Mouse (Mus musculus) liver, postnatal 0 days (tissue): ENCODE results near the gene Prss8. TPM values are rescaled to one million over a fixed set of nuclear protein-coding genes. Genes with fewer than 3 reads are reported as not detected.

Experiments used
- ATAC-seq: fragments of 200-750 bp; cut with Nextera tagmentation; 2 replicates; pipeline ENCODE4 v1.8.0; 2017; ENCODE audit warnings: mild to moderate bottlenecking, moderate library complexity
- DNase-seq: peaks from one replicate; pipeline ENCODE4 v3.0.0-alpha.2; 2016
- H3K27ac ChIP-seq: fragments of 300-500 bp; sonication (generic); 2 replicates; pipeline ENCODE4 v1.5.1; 2014; ENCODE audit warnings: antibody characterized with exemption, moderate library complexity, mild to moderate bottlenecking, low read depth
- H3K27me3 ChIP-seq: fragments of 300-500 bp; sonication (generic); 2 replicates; pipeline ENCODE4 v1.6.1; 2014; ENCODE audit warnings: low read length, control low read depth, mixed read lengths; ENCODE audit not compliant: insufficient read depth
- H3K36me3 ChIP-seq: fragments of 300-500 bp; sonication (generic); replicated peaks from 2 replicates; pipeline ENCODE4 v1.6.1; 2014; ENCODE audit warnings: mild to moderate bottlenecking, control low read depth, low read length, moderate library complexity, mixed read lengths; ENCODE audit not compliant: insufficient read depth
- H3K4me1 ChIP-seq: fragments of 300-500 bp; sonication (generic); 2 replicates; pipeline ENCODE4 v1.6.1; 2014; ENCODE audit warnings: antibody characterized with exemption, mild to moderate bottlenecking, control low read depth; ENCODE audit not compliant: insufficient read depth
- H3K4me2 ChIP-seq: fragments of 300-500 bp; sonication (generic); 2 replicates; pipeline ENCODE4 v1.6.1; 2014; ENCODE audit warnings: low read depth, mild to moderate bottlenecking, low read length, moderate library complexity, mixed read lengths
- H3K4me3 ChIP-seq: fragments of 300-500 bp; sonication (generic); 2 replicates; pipeline ENCODE4 v1.5.1; 2014; ENCODE audit warnings: low read depth, low read length
- H3K9ac ChIP-seq: fragments of 300-500 bp; sonication (generic); replicated peaks from 2 replicates; pipeline ENCODE4 v1.6.1; 2014; ENCODE audit warnings: mild to moderate bottlenecking, moderate library complexity
- H3K9me3 ChIP-seq: fragments of 300-500 bp; sonication (generic); 2 replicates; pipeline ENCODE4 v1.6.1; 2016; ENCODE audit warnings: mild to moderate bottlenecking, control low read depth, low read length, mixed read lengths
- CTCF ChIP-seq: sonication (generic); IDR thresholded peaks from 2 replicates; pipeline ENCODE4 v1.5.1; 2016; ENCODE audit warnings: antibody characterized with exemption, low read depth
- EP300 ChIP-seq: IDR thresholded peaks from 2 replicates; pipeline ENCODE4 v1.6.1; 2016; ENCODE audit warnings: antibody characterized with exemption, low read depth, mild to moderate bottlenecking
- WGBS: fragments of 180-500 bp; shearing (Covaris S2); extraction: QIAGEN DNeasy Blood & Tissue Kit; methylation state at CpG from one replicate; pipeline ENCODE4 v1.1.7; 2014; ENCODE audit not compliant: insufficient replicate concordance; 5-methylcytosine and 5-hydroxymethylcytosine counted together
- polyA plus RNA-seq: library from polyadenylated mRNA; unstranded; fragments of >200 nt; fragmentation: Nextera tagmentation; extraction: Ambion mirVana; gene quantifications from 2 replicates; pipeline ENCODE4 v1.2.1, GENCODE M21; 2015

The Prss8 gene
- polyA plus RNA-seq, 1 experiment from 2014 or later = 13.7 TPM

DNA sequence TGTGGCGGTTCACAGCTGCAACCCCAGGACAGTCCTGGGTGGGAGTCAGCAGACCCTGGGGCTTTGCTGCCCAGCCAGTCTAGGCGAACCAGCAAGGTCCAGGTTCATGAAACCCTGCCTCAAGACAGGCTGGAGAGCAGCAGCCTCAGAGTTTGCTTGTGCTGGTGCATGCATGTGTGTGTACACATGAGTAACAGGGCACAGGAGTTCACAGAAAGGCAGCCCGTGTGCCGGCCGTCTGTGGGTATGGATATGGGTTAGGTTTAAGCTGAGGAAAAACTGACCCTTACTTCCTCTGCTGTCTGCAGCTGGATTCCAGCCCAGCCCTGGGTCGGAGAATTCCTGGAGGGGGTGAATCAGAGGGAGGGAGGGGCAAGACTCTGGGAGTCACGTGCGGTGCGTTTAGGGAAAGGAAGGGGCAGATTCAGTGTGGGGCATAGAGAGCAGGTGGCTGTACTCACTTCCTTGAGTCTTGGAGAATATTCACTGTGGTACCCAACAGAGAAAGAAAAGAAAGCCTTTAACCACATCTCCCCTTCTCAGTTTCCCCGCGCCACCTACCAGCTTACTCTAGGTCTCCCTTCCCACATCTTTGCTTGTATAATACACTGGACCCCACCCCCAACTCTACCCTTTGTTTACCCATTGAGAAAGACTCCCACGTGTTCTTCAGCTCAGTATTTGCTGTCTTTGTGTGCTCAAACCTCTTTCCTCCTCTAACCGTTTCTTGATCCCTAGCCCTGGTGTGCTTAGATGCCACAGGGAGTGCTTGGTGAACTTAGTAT, 1.6 kb upstream of the Prss8 start:
- no peaks in the 10 kb centered on the region for H3K9me3 ChIP-seq
- TF ChIP-seq CTCF (no peak), EP300 (no peak)
- WGBS = 46% methylated on average over 13 of the region's 13 CpGs
- H3K4me1 ChIP-seq = peaks cover 37% of the 10 kb centered on the region
- H3K4me2 ChIP-seq = peak overlapping the region; percentile 57
- no peaks in the 10 kb centered on the region for H3K36me3 ChIP-seq
- H3K9ac ChIP-seq = peak overlapping the region; percentile 40
- peak overlapping the region; percentile 86 for H3K27ac ChIP-seq
- DNase-seq (peak; percentile 47), ATAC-seq (peak; percentile 63)
- H3K27me3 ChIP-seq = no peaks in the 10 kb centered on the region
- H3K4me3 ChIP-seq = peak overlapping the region; percentile 7

GRCm38 (mm10) chr7:127930636-127931035, 732 bp upstream of the Prss8 start:
- no peak overlapping the region for H3K9ac ChIP-seq
- TF ChIP-seq CTCF (no peak), EP300 (no peak)
- H3K36me3 ChIP-seq = peaks cover 6% of the 10 kb centered on the region; the same call in 1 of the 2 replicates
- H3K4me1 ChIP-seq = peaks cover 36% of the 10 kb centered on the region
- no peak for ATAC-seq
- no peak overlapping the region for H3K27ac ChIP-seq
- H3K4me2 ChIP-seq = no peak overlapping the region
- no peaks in the 10 kb centered on the region for H3K9me3 ChIP-seq
- 68% methylated on average over 5 of the region's 5 CpGs for WGBS
- H3K27me3 ChIP-seq = no peaks in the 10 kb centered on the region
- DNase-seq = no peak
- no peak overlapping the region for H3K4me3 ChIP-seq

DNA sequence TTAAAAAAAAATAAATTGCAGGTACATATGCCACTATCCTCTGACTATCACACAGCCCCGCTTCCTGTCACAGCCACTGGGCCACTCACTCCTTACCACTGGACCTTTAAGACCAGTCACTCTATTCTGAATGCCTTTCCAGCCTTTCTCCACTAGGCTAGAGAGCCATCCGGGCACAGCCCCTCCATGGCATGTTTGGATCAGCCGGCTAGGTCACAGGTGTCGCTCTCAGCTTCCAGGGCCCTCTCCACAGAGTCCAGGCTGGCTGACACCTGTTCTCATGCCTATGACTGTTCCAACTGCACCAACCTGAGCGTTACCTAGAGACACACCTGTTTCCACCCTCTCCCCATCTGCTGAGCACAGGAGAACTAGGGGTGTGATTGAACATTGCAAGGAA, 1.3 kb downstream of the Prss8 start:
- WGBS = 56% methylated on average over 5 of the region's 5 CpGs
- ATAC-seq = peak; percentile 10; the same call in 1 of the 2 replicates

DNA sequence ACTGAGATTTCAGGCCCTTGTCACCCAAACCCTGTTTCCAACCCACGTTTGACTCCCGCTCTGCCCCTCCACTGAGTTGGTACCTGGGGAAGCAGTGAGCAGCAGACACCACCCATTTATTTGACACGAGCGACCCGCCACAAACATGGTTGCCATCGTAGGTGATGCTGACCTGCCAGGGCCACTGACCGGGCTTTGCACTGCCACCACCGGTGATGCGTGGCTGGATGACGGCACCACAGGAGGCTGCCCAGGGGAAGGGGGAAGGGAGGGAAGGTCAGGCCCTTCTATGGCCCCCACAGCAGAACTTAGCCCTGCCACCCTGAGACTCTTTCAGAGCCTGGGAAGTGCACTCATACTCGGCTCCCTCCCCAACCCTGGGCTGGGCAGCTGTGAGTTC, 2.2 kb downstream of the Prss8 start:
- TF ChIP-seq CTCF (no peak), EP300 (no peak)
- Histone ChIP-seq H3K9ac (0 out of 2 replicates have a peak overlapping the region, but pooled peaks have one; percentile 41), H3K4me2 (peak overlapping the region; percentile 29; the same call in 1 of the 2 replicates), H3K9me3 (no peaks in the 10 kb centered on the region), H3K4me1 (peaks cover 32% of the 10 kb centered on the region), H3K27ac (no peak overlapping the region), H3K36me3 (peaks cover 16% of the 10 kb centered on the region; the same call in 1 of the 2 replicates), H3K4me3 (no peak overlapping the region), H3K27me3 (no peaks in the 10 kb centered on the region)
- 86% methylated on average over 11 of the region's 11 CpGs for WGBS
- no peak for DNase-seq
- no peak for ATAC-seq

More for the DNA sequence above, 1.3 kb downstream of the Prss8 start:
- no peaks in the 10 kb centered on the region for H3K27me3 ChIP-seq
- peaks cover 28% of the 10 kb centered on the region for H3K4me1 ChIP-seq
- H3K27ac ChIP-seq = no peak overlapping the region
- peak overlapping the region; percentile 52 for H3K9ac ChIP-seq
- H3K4me2 ChIP-seq = peak overlapping the region; percentile 68
- TF ChIP-seq EP300 = no peak
- 0 out of 2 replicates have a peak, but pooled peaks have one; percentile 5 for TF ChIP-seq CTCF
- H3K4me3 ChIP-seq = peak overlapping the region; percentile 42
- no peaks in the 10 kb centered on the region for H3K9me3 ChIP-seq
- no peak for DNase-seq
- peaks cover 16% of the 10 kb centered on the region; the same call in 1 of the 2 replicates for H3K36me3 ChIP-seq

- Histone ChIP-seq H3K27me3 (no peaks in the 10 kb centered on the region), H3K4me2 (no peak overlapping the region), H3K36me3 (peaks cover 16% of the 10 kb centered on the region; the same call in 1 of the 2 replicates), H3K9me3 (no peaks in the 10 kb centered on the region), H3K4me1 (peaks cover 36% of the 10 kb centered on the region), H3K4me3 (no peak overlapping the region), H3K27ac (no peak overlapping the region), H3K9ac (no peak overlapping the region)
- DNase-seq (no peak), ATAC-seq (no peak)
- WGBS = 75% methylated on average over 11 of the region's 11 CpGs
- TF ChIP-seq EP300 (no peak), CTCF (no peak)
Measured at GRCm38 (mm10) chr7:127926846-127927245, 3.1 kb downstream of the Prss8 start.

GRCm38 (mm10) chr7:127926066-127926465, 3.8 kb downstream of the Prss8 start:
- peaks cover 34% of the 10 kb centered on the region for H3K4me1 ChIP-seq
- peaks cover 16% of the 10 kb centered on the region; the same call in 1 of the 2 replicates for H3K36me3 ChIP-seq
- no peak overlapping the region for H3K9ac ChIP-seq
- WGBS = 89% methylated on average over 8 of the region's 8 CpGs
- no peak for TF ChIP-seq EP300
- TF ChIP-seq CTCF = no peak
- H3K9me3 ChIP-seq = no peaks in the 10 kb centered on the region
- H3K4me3 ChIP-seq = no peak overlapping the region
- H3K27me3 ChIP-seq = no peaks in the 10 kb centered on the region
- no peak for ATAC-seq
- no peak overlapping the region for H3K27ac ChIP-seq
- H3K4me2 ChIP-seq = no peak overlapping the region
- no peak for DNase-seq
